Mouse (Mus musculus) mesoderm, embryonic 11.5 days (tissue): ENCODE measurements at regions not wholly inside any gene's neighbourhood (a gene's known extent, or its start where the extent isn't known, plus 50 kb on each side); places are given as distances from the start of the nearest gene placed in this dataset.

ENCODE experiments used
- DNase-seq: peaks from one replicate; pipeline ENCODE4 v3.0.0-alpha.2; 2012; ENCODE audit warnings: low read depth, low spot score

DNA sequence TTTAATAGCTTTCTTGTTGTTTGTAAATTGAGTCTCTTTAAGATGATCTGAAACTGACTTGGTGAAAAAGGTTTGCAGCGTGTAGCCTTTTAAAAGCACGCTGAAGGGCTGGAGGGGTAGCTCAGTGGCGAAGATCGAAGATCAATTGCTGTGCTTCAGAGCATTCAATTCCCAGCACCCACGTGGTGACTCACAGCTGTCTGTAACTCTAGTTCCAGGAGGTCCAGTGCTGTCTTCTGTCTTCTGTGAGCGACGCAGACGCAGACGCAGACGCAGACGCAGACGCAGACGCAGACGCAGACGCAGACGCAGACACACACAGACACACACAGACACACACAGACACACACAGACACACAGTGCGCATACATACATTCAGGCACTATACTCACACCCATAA is 99.1 kb upstream of the Map4k3 start:
- DNase-seq: no peak

- no peak for DNase-seq
Measured at GRCm38 (mm10) chr17:80825971-80826730, 97.9 kb upstream of the Map4k3 start.

DNA sequence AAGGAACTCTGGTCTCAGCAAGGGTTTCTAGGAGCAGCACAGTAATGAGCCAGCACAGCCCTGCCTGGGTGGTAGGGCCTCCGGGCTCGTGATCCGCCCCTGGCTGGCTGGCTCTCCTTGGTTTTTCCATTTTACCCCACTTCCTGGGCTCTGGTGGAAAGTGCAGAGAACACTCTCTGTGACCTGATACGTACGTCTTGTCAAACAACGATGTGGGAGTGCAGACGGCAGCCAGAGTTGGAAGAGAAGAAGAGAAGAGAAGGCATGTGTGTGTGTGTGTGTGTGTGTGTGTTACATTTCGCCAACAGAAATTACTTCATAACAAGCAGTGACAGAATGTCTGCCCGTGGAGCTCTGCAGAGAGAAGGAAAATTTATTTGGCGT is 97.2 kb upstream of the Map4k3 start:
- DNase-seq: no peak

- DNase-seq: no peak
Measured at GRCm38 (mm10) chr17:80824826-80825517, 96.7 kb upstream of the Map4k3 start.

- no peak for DNase-seq
Measured at GRCm38 (mm10) chr17:80824261-80824660, 96.0 kb upstream of the Map4k3 start.

- DNase-seq: no peak
Measured at GRCm38 (mm10) chr17:80820888-80821287, 92.6 kb upstream of the Map4k3 start.

- DNase-seq: no peak
Measured at GRCm38 (mm10) chr17:80818477-80819028, 90.3 kb upstream of the Map4k3 start.

DNA sequence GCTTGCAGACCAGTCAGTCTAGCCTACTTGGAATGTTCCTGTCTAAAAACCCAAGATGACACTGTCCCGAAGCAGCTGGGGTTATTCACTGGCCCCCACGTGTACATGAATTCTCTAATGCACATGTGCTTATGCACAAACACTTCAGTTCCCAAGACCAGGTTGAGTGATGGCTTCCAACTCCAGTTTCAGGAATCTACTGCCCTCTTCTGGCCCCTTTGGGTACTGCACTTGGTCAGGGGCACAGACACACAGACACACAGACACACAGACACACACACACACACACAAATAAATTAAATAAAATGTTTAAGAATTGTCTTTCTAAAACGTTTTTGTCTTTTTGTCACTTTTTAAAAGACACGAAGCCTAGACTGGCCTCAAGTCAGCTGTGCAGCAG is 87.5 kb upstream of the Map4k3 start:
- DNase-seq: no peak

DNA sequence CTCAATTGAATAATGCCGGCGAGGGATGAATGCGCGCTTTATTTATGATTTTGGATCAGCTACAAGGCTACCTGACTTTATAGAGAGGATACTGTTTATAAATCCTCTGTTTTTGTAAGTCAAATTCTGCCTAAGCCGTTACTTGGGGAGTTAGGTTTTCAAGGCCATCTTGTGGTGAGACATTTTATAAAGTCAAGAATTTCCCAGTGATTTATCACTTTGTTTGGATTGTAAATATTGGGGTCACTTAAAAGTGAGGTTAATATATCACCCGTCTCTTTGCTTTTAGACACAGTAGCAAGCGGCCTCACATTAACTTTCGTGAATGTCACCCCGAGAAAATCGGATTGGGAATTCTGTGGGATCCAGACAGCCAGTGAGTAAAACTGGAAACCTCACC is 84.9 kb upstream of the Map4k3 start:
- DNase-seq: no peak

GRCm38 (mm10) chr17:80809275-80809674 is 81.0 kb upstream of the Map4k3 start:
- DNase-seq: no peak

- DNase-seq: no peak
Measured at GRCm38 (mm10) chr17:80808069-80808468, 79.8 kb upstream of the Map4k3 start.

GRCm38 (mm10) chr17:80803361-80803915 is 75.2 kb upstream of the Map4k3 start:
- no peak for DNase-seq

GRCm38 (mm10) chr17:80802622-80803021 is 74.3 kb upstream of the Map4k3 start:
- no peak for DNase-seq

- no peak for DNase-seq
Measured at GRCm38 (mm10) chr17:80801991-80802390, 73.7 kb upstream of the Map4k3 start.

GRCm38 (mm10) chr17:80801451-80801983 is 73.2 kb upstream of the Map4k3 start:
- DNase-seq: no peak

DNA sequence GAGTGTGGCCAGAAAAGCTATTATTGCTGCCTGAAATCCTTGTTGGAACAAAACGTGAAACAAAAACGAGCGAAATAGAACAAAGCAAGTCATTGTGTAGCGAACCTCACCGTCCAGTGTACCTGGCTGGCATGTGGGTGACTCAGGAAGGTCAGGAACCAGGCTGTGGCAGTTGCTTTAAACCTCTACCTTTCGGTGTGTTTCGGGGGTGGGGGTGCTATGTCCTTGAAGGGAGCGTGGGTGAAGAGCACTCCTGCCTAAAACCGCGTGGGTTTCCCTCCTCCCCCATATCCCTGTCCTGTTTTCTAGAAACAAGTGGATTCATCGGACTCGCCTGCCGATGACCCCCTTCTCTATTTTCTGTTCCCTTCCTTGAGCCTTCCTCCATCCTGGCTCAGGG is 72.6 kb upstream of the Map4k3 start:
- DNase-seq: no peak

GRCm38 (mm10) chr17:80800454-80800853 is 72.2 kb upstream of the Map4k3 start:
- no peak for DNase-seq

- no peak for DNase-seq
Measured at GRCm38 (mm10) chr17:80799061-80799460, 70.8 kb upstream of the Map4k3 start.

GRCm38 (mm10) chr17:80798281-80798980 is 70.1 kb upstream of the Map4k3 start:
- DNase-seq: no peak

DNA sequence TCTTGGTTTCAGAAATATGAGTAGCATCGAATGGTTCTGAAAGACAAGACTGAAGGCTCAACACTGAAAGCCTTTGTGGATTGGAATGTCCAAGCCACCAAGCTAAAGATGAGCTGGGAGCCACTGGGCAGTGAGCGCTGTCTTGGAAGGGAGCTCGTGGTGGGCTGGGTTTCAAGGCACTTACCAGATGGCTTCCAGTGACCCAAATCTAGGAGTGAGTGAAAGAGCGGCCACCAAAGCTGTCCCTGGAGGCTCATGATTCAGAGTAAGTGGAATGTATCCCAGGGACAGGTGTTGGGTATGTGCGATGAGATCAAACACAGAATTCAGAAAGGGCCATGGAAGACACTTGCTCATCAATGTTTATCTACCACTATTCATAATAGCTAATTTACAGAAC is 68.5 kb upstream of the Map4k3 start:
- no peak for DNase-seq

- no peak for DNase-seq
Measured at GRCm38 (mm10) chr17:80796386-80796785, 68.1 kb upstream of the Map4k3 start.
